Mouse (Mus musculus) ovary, adult 18-20 months (tissue): Measurements from ENCODE around the gene Wnt4.

Experiments
- DNase-seq: peaks from one replicate; pipeline ENCODE4 v3.0.0; 2022; ENCODE audit warnings: low spot score, mixed read lengths

Wnt4 gene

DNA sequence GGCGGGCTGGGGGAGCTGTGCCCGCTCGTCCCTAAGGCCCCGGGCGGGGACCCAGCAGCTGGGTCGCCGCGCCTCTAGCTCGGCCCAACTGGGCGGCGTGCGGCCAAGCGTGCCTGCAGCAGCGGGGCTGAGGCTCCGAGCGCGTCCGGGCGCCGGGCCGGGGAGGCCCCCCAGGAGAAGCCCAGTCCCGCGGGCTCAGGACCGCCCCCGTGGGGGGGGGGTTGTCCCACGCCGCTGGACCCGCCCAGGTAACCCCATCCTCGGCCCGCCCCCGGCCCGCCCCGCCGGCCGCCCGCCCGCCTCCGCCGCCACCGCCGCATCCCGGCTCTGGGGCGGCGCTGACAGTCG lies at the start of gene Wnt4:
Wnt4 (plus strand) TSS at position 324 of the 348 bp plus-strand sequence.
- peak; percentile 83 for DNase-seq

DNA sequence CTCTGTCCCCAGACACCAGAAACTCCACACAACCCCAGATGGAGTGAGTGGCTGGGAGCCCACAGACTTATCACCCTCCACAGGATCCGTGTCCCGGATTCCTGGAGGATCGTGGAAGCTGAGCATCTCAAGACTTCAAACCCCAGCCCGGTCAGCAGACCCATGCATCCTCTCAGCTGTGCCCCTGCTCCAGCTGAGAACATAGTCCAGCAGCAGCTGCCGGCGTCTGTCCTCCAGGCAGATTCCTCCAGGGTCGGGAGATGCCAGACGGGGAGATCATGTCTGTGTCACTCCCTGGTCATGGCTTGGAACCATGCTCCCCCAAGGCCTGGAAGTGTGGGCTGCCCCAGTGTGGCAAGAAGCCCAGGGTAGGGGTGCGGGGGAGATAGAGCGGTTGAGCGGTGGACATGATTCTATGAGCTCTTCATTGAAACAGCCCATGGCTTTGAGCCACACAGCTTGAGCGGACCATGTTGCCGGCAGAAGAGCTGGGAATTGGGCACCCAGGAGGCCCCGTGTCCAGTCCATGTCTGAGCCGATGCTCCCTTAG lies 48.6 kb upstream of the Wnt4 start:
- DNase-seq = peak; percentile 40

DNA sequence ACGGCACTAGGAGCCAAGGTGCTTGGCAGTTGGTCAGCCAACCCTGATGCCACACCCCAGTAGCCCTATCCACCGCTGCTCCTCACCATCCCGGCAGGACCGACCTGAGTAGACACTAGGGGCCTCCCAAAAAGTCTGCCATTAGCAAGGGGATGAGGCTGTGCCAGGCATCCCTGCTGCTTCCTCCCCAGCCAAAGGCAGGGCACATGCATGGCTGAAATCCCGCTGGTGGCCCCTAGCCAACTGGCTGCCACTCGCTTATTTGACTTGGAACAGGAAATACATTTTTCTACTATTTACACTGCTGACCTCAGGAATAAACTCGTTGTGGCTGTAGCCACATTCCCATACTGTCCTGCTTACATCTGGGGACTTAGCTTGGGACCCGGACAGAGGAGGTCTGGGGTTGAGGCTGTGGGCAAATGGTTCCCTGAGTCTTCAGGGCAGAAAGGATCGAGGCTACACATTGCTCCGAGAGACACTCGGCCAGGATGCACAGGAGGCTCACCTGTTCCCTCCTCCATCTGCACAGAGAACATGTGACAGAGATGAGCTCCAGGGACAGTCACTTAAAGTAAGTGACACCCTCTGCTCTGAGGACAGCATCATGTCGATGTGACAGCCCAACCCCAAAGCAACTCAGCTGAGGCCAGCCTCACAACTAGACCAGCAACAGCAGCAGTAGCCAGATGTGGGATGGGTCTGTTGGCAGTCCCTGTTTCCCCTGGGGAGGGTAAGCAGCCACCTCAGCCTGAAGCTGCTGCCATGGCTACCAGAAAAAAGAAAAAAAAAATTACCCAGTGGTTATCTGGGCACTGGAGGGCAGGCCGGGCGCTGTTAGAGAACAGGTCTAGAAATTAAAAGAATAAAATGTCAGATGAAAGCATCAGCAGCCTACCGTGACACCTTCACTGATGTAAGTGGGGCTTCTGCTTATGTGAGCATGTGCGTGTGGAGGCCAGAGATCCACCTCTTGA lies 45.5 kb upstream of the Wnt4 start:
- peak; percentile 33 for DNase-seq

DNA sequence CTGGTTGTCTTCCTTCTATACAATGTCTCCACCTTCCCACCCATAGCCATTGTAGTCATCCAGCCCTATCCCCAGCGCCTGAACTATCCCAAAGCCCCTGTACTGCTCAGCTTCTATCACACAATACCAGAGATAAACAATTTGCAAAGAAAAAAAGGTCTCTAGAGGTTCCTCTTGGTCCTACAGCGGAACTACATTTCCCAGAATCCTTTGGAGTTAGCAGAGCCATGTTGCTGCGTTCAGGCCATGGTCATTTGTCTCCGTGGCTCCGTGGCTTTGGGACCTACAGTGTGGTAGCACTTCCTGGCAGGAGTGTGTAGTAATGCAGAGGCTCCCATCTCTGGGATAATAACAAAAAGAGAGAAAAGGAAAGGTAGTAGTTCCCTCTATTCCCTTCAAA lies 43.7 kb upstream of the Wnt4 start:
- DNase-seq = no peak

DNA sequence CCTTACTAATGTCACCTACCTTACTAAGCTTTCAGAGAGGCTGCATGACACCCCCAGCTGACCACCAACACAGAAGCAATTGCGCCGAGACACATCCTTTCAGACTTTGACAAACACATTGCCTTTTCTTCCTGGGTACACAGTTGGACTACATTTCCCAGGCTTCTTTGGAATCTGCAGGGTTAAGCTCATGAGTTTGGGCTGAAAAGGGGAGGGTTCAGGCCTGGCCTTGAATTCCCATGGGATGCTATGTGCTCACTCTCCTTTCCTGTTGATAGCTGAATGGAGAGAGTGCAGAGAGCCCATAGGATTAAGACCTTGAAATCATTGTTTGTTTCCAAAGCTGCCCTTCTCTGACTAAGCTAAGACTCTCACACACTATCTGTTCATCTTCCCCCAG lies 42.8 kb upstream of the Wnt4 start:
- no peak for DNase-seq

DNA sequence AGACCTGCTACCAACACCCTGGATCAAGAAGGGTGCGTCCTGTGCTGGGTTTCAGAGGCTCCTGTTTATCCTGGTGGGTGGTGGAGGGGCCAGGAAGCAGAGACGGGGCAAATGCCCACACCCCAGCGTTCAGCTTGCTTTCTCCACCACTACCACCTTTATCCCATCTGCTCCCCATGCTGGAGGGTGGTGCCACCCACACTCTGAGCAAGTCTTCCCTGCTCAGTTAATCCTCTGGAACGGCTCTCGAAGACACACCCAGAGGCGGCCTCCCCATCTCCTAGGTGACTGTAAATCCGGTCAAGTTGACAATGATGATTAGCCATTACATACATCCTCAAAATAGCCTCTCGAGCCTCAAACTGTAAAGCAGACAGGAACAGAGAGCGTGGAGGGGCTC lies 41.9 kb upstream of the Wnt4 start:
- DNase-seq = no peak

DNA sequence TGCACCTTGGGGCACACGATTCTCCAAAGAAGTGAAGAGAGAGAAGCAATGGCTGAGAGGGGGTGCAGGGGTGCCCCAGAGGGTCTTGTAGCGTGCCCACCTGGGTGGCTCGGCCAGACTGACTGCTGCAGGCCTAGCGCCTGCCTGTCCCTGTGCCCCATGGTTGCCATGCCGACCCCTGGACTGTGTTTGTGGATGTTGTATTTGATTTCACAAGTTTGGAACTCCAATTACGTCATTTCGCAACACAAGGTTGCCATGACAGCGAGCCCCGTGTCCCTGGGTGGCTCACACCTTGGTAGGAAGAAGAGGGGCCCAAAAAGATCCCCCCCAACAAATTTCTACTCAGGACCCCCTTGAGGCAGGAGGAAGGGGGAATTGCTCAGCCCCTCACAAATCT lies 32.4 kb upstream of the Wnt4 start:
- no peak for DNase-seq

DNA sequence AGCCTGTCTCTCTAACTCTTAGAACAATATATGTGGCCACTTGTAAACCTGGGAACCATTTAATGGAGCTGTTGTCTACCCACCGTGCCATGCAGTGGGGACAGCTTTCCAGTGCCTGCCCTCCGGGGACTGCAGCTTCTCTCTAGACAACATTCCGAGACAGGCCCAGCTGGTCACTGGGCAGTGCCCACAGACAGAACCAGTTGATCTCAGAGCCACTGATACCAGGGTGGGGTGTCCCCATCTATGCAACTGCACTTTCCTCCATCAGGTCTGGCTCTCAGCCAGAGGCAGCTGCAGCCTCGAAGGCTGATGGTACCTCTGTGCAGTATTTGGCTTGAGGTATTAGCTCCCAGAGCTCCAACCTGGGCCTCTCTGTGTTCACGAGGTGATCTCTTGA lies 27.0 kb upstream of the Wnt4 start:
- no peak for DNase-seq

DNA sequence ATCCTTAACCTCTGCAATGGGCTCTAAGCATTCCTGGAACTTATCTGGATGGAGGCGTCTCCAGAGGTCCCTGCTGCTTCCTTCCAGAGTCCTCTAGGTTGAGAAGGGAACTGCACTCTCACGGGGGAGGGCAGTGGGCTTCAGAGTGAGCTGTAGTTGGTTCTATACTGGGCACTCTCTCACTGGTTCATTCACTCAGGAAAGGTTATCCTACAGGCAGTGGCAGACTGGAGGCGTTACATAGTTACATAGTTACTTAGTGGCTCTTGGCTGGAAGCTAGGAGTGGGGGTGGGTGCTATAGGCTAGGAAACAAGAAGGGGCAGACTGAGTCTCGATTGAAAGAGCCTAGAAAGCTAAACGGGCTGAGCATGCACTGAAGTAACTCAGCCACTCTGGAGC lies 26.4 kb upstream of the Wnt4 start:
- no peak for DNase-seq

DNA sequence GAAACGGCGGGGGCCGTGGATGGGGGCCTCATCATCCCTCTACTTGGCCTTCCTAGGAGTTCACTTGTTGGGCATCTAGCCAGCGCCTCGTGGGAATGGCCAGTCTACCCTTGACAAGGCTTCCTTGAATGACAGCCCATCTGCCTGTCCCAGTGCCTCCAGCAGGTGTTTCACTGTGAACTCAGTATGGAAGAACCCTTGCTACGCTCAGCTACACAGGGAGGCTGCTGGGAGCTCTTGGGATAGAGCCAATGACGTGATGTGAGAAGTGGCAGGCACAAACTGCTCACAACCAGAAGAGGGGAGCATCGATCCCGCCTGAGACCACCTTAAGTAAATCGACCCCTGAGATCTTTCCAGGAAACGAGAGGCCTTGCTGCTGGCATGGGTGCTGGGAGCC lies 23.7 kb upstream of the Wnt4 start:
- DNase-seq = no peak

DNA sequence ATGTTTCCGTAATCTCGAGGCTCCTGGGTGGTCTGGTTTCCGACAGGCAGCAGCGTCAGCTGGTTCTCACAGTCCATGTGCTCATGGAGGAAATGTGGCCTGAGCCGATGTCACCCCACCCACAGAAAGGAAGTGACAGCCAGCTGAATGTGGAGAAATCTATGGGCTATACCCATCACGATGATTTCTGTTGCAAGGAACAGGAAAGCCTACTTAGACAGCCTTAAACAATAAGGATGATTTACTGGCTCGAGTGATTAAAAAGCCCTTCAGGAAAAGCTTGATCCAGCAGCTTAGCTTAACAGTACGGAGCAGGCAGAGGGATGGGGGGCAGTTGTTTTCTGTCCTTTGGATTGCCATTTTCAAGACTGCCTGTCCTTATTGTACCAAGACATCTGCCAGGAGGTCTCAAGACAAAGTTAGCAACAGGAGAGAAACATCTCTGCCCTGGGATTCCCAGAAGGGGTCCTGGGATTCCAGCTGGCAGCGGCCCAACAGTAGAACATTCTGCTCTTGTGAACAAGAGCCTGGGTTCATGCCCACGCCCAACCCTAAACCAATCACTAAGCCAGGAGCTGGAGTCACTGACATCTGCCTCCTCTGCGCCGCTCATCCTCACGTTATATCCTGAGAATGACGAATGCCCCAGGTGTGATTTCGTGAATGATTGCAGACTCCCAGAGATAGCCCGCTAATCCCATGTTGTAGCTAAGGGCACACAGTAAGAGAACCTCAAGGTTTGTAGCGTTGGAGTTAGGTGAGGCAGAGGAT lies 22.9 kb upstream of the Wnt4 start:
- DNase-seq = no peak

DNA sequence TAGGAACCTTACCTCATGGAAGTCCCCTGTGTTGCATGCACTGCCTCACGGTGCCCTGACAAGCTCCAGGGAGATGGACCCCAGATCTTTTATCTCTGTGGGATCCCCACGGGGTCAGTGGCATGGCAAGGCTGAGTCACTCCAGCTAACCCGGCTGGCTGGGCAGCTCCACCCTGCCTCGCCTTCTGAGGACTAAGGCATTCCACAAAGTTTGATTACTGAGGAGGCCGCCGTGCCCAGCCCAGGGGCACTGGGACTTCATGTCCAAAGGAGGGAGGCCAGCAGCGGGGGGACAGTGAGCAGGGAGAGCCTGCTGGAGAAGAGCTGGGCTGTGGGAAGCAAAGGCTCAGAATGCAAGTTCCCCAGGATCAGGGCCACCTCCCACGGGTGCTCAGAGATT lies 21.7 kb upstream of the Wnt4 start:
- no peak for DNase-seq

DNA sequence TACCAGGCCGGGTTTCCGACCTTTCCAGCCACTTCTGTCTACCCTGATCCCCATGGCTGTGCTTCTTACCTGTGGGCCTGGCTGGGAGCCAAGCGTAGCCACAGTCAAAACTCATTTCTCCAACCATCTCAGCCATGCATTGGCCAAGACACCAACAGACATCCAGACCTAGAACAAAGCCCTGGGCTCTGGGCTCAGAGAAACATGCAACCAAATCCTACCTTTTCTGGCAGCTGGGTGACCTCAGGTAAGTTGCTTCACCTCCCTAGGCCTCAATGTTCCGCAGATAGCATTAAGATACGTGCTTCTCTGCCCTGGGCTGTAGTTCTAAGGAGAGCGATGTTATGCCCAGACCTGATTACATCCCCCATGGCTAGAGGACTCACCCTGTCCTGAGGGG lies 15.5 kb upstream of the Wnt4 start:
- DNase-seq = no peak

DNA sequence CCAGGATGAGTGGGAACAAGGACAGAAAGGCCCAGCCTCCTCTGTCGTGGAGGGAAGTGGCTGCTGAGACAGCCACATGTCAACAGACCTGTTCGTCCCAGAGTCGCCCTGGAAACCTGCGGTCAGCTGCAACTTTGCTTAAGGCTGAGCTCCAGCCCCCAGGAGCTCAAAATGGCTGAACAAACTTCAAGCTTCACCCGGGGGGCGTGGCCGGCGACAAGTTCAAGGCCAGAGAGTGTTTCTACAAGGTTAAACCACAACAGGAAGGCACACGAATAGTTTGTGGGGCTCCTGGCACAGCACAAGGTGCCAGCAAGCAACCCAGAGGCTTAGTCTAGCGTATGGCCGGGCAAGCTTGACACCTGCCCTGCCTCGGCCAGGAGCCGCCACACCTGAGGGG lies 13.2 kb upstream of the Wnt4 start:
- no peak for DNase-seq

DNA sequence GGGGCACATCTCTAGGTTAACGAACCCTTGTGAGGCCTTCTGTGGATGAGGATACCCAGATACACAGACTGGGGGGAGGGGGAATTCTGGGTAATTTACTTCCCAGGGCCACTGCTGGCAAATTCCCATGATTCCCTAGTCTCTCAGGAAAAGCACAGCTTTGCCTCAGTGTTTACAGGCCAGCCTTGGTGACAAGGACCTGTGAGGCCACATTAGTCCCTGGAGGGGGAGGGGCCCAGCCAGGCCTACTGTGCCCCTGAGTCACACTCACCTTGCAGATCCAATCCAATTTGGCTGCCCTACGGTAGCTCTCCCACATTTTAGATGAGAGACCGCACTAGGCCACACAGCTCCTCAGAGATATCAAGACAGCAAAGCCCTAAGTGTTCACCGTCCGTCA lies 12.2 kb upstream of the Wnt4 start:
- no peak for DNase-seq

DNA sequence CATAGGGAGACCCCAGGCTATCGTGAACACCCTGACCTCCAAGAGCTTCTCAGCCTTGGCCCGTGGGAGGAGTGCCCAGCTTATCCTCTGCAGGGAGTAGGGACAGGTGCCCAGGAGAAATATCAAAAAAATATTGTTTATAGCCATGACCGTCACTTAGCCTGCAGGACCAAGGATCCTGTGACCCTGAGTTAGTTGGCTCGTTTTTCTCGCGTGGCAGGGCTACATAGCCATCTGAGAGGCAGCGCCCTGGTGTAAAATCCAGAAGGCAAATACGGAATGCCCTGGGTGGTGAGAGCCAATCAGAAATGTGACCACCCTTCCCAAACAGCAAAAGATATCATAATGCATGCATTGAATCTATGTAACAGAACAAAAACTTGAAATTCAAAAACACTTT lies 8.7 kb upstream of the Wnt4 start:
- no peak for DNase-seq

DNA sequence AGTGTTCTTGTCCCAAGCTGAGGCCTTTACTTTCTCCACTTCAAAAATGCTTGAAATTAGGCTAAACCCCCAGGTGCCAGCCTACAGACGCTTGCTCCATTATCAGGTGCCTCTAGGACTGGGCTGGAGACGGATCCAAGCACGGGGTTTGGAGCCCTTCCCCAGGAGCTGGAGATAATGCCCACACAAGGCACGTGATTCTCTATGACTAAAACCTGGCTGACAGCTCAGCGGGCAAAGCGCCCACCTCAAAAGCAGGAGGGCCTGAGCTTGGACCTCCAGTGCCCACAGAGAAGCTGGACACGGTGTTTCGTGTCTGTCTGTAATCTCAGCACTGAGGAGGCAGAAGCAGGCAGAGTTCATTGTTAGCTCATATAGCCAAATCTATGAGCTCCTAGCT lies 5.4 kb upstream of the Wnt4 start:
- no peak for DNase-seq

DNA sequence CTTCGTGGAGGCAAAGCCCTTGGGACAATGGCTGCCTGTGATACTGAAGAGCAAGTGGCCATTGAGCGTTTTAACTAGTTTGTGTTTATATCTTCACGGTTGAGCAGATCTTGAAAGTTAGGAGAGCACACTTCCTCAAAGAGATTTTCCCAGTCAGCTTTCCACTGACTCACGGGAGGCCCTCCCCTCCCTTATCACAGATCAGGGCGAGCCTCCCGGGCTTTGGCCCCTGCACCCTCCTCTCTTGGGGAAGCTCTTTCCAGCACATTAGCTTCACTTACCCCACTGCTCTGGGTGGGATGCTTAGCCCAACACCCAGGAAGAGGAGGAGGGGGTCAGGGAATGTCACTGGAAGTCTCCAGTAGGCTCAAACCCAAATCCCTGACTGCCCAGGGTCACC lies 3.0 kb upstream of the Wnt4 start:
- no peak for DNase-seq

DNA sequence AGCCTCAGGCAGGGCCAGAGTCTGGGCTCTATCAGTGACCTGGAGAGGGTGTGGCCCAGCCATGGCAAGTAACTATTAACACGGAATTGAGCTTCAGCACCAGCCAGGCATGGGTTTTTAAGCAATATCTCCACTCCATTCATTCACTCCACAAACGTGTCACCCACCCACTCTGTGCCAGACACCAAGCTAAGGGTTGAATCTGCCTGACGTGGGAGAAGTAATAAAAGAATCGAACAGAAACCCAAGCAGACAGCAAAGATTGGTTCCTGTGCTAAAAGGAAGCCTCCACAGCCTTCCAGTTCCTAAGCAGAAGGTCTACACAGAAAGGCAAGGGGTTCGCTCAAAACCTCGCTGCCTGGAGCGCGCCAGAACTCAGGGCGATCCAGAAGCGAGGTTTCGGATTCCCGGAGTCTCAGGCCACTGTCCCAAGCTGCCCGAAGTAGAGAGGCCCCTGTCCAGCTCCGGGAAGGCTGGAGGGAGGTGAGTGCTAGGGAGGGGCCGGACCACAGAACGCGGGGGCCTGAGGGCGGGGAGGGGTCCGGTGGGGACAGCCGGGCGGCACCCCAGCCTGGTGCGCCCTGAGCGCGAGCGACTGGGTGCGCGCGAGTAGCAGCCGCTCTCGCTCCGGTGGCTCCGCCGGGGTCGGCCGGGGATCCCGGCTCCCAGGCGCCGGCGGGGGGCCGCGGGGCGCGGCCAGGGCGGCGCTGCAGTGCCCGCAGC lies 685 bp upstream of the Wnt4 start:
- DNase-seq = no peak

DNA sequence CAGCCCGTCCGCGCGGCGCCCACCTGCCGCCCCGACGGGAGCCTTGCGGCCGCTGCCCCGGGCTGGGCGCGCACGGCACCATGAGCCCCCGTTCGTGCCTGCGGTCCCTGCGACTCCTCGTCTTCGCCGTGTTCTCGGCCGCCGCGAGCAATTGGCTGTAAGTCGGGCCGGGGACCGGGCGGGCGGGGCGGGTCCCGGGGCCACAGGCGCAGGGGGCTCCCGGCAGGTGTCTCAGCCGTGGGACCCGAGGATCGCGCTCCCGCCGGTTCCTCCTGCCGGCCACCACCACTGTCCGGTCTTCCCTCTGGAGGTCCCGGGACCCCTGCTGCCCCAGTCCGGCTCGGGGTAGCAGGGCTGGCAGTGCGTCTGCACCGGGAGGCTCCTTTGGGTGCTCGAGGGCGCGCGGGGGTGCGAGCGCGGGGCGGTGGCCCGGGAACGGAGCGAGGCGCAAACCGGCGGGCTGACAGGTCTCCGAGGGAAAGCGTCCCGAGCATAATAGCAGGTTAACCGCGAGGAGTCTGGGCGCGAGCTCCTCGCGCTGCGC lies 383 bp downstream of the Wnt4 start:
- DNase-seq = no peak

DNA sequence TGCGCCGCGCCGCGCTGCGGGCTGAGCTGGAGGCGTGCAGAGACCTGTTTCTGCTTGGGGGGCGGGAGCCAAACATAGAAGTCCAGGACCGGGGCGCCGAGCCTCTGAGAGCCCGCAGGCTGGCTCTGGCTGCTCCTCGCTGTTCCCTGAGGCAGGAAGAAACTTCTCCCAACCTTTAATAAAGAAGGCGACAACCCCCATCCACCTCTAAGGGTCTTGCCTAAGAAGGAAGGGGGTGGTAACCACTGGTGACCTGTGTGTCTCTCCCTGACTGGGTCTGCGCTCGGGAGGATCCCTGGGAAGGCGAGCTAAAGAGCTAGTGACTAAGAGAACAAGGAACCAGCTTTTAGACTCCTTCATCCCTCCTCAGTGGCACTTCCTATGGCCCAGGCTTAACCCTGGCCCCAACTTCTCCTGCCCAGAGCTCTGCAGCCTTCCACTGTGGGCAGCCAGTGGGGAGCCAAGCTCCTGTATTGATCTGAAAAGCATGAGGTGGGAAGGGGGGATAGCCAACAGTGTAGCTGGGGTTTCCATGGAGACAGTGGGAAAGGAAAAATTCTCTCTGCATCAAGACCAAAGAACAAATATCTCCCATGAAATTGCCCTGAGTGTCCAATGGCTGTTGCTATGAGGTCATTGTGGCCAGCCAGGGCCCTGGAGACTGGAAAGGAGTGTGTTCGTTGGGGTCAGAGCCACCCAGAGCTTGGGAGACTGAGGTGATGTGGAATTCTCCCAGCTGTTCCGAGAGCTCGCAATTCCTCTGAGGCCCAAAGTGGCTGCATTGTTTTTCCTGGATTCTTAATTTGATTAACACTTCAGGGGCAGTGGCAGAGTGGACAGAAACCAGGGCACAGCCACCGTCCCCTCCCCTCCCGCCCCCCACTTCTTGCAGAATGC lies 1.1 kb downstream of the Wnt4 start:
- DNase-seq = no peak
